Mouse (Mus musculus) heart, embryonic 16.5 days (tissue): ENCODE data around the gene Skp1a. TPM values are rescaled to one million over a fixed set of nuclear protein-coding genes. Genes with fewer than 3 reads are reported as not detected.
"Not testable (repeated sequence)": the region's sequence is repeated elsewhere in the genome, so short reads cannot be mapped to it uniquely, and the experiment has no call there.

Experiments used
- ATAC-seq: fragments of 200-750 bp; cut with Nextera tagmentation; replicated peaks from 2 replicates; pipeline ENCODE4 v1.8.0; 2017; ENCODE audit warnings: moderate number of reproducible peaks; ENCODE audit not compliant: insufficient read depth, low FRiP score; ENCODE audit errors: extremely low read depth
- H3K27ac ChIP-seq: fragments of 300-500 bp; sonication (generic); 2 replicates; pipeline ENCODE4 v1.5.1; 2014; ENCODE audit warnings: mild to moderate bottlenecking, low read length, control low read depth, moderate library complexity
- H3K27me3 ChIP-seq: fragments of 300-500 bp; sonication (generic); 2 replicates; pipeline ENCODE4 v1.6.1; 2014; ENCODE audit warnings: low read length, mixed read lengths; ENCODE audit not compliant: control insufficient read depth, insufficient read depth
- H3K36me3 ChIP-seq: fragments of 300-500 bp; sonication (generic); 2 replicates; pipeline ENCODE4 v1.6.1; 2014; ENCODE audit not compliant: control insufficient read depth, insufficient read depth
- H3K4me1 ChIP-seq: fragments of 300-500 bp; sonication (generic); 2 replicates; pipeline ENCODE4 v1.6.1; 2014; ENCODE audit warnings: low read length, mixed read lengths; ENCODE audit not compliant: control insufficient read depth, insufficient read depth
- H3K4me2 ChIP-seq: fragments of 300-500 bp; sonication (generic); 2 replicates; pipeline ENCODE4 v1.6.1; 2014; ENCODE audit warnings: low read depth, mild to moderate bottlenecking, control low read depth, low read length
- H3K4me3 ChIP-seq: fragments of 300-500 bp; sonication (generic); 2 replicates; pipeline ENCODE4 v1.5.1; 2014; ENCODE audit warnings: mild to moderate bottlenecking, control low read depth, low read length
- H3K9ac ChIP-seq: fragments of 300-500 bp; sonication (generic); 2 replicates; pipeline ENCODE4 v1.6.1; 2014; ENCODE audit warnings: low read length, control low read depth
- H3K9me3 ChIP-seq: fragments of 300-500 bp; sonication (generic); replicated peaks from 2 replicates; pipeline ENCODE4 v1.6.1; 2016; ENCODE audit warnings: low read length; ENCODE audit not compliant: control insufficient read depth
- WGBS: fragments of 180-500 bp; shearing (Covaris S2); extraction: QIAGEN DNeasy Blood & Tissue Kit; methylation state at CpG from one replicate; pipeline ENCODE4 v1.1.7; 2014; 5-methylcytosine and 5-hydroxymethylcytosine counted together
- polyA plus RNA-seq: library from polyadenylated mRNA; unstranded; fragments of >200 nt; fragmentation: Nextera tagmentation; extraction: Ambion mirVana; gene quantifications from 2 replicates; pipeline ENCODE4 v1.2.1, GENCODE M21; 2015

Gene Skp1a
- polyA plus RNA-seq = 476 and 507 TPM in 2 replicates

GRCm38 (mm10) chr11:52231606-52232541 is at the start of gene Skp1a:
TSS of gene Skp1a (plus strand) at chr11:52231995.
- Histone ChIP-seq H3K9me3 (no peaks in the 10 kb centered on the region), H3K4me2 (peak within 1 kb of the TSS; percentile 90), H3K36me3 (peaks cover 3% of the 10 kb centered on the region; the same call in 1 of the 2 replicates), H3K4me3 (peak within 1 kb of the TSS; percentile 85), H3K27ac (peak within 1 kb of the TSS; percentile 98), H3K4me1 (peaks cover 22% of the 10 kb centered on the region), H3K9ac (peak within 1 kb of the TSS; percentile 93), H3K27me3 (no peaks in the 10 kb centered on the region)
- under 1% methylated on average over 87 of the region's 87 CpGs for WGBS
- ATAC-seq = peak; percentile 85

DNA sequence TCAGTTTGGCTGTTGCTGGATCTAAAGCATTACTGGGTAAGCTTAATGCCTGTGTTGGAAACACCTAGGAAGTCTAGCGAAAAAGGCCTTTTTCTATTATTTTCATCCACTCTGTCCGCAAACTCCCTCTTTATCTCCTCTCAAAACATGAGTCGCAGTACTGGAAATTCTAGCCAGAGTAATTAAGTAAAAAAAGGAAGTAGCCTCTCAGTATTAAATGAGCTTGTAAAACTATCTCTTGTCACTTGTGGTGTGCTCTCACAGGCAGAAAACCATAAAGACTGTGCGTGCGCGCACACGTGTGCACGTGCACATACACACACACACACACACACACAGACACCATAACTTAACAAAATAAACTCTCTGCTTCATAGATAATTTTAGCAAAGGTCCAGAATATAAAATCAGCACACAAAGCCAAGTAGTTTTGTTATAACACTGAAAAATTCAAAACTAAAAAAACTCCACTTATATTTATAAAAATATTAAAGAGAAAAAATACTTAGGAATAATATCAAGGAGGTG is 35.2 kb upstream of the Skp1a start:
- H3K27ac ChIP-seq, H3K36me3 ChIP-seq, H3K9ac ChIP-seq, H3K9me3 ChIP-seq, H3K4me1 ChIP-seq, H3K4me3 ChIP-seq, H3K27me3 ChIP-seq, ATAC-seq, H3K4me2 ChIP-seq: not testable (repeated sequence)
- 79% methylated on average over 8 of the region's 8 CpGs for WGBS

GRCm38 (mm10) chr11:52213887-52214286 is 17.9 kb upstream of the Skp1a start, which contains the start of gene Olfr1371:
TSS of gene Olfr1371 (minus strand) at chr11:52213987.
- Histone ChIP-seq H3K27ac (no peak within 1 kb of the TSS), H3K36me3 (no peaks in the 10 kb centered on the region), H3K27me3 (no peaks in the 10 kb centered on the region), H3K9ac (no peak within 1 kb of the TSS), H3K4me2 (no peak within 1 kb of the TSS), H3K4me3 (no peak within 1 kb of the TSS), H3K4me1 (no peaks in the 10 kb centered on the region), H3K9me3 (no peaks in the 10 kb centered on the region)
- no peak for ATAC-seq

DNA sequence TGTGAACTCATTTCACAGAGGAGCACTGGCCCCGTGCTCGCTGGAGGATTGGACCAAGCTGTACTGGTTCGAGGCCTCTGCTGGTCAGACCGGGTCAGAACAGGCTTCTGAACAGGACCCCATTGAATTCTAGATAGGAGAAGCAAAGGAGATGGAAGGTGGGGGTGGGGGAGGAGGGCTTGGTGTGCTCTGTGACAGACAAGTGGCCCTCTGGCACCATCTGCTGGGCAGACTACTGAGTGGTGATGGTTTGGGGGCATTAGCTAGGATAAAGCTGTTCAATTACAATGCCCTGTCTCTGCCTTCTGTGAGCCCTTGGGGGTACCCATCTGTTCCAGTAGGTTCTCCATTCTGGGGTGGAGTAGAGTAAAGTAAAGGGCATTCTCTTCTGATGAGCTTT is 11.5 kb upstream of the Skp1a start:
- no peak overlapping the region for H3K27ac ChIP-seq
- H3K9ac ChIP-seq = no peak overlapping the region
- no peaks in the 10 kb centered on the region for H3K36me3 ChIP-seq
- 0 out of 2 replicates have a peak, but pooled peaks cover 3% of the 10 kb centered on the region for H3K4me1 ChIP-seq
- no peak overlapping the region for H3K4me3 ChIP-seq
- H3K4me2 ChIP-seq = no peak overlapping the region
- peak; percentile 58; the same call in 1 of the 2 replicates for ATAC-seq
- H3K27me3 ChIP-seq = no peaks in the 10 kb centered on the region
- H3K9me3 ChIP-seq = no peaks in the 10 kb centered on the region
- WGBS = 9% methylated on average over 4 of the region's 4 CpGs

- H3K27me3 ChIP-seq, ATAC-seq, H3K27ac ChIP-seq, H3K4me2 ChIP-seq, H3K4me3 ChIP-seq, H3K4me1 ChIP-seq, H3K9me3 ChIP-seq, H3K9ac ChIP-seq, H3K36me3 ChIP-seq: not testable (repeated sequence)
- 77% methylated on average over 6 of the region's 6 CpGs for WGBS
These were observed 9.9 kb upstream of the Skp1a start for GRCm38 (mm10) chr11:52221921-52222320.

DNA sequence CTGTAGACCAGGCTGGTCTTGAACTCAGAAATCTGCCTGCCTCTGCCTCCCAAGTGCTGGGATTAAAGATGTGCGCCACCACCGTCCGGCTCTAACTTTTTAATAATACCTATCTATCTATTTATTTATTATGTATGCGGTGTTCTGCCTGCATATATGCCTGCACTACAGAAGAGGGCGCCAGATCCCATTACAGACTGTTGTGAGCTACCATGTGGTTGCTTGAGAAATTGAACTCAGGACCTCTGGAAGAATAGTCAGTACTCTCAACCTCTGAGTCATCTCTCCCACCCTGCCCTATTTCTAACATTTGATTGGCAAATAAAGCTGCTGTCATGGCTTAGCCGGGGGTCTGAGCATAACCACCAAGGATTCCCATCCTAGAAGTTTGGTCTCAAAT is 8.9 kb upstream of the Skp1a start:
- WGBS = 72% methylated on average over 6 of the region's 6 CpGs
- Histone ChIP-seq H3K4me2 (no peak overlapping the region), H3K27me3 (no peaks in the 10 kb centered on the region), H3K9ac (no peak overlapping the region), H3K9me3 (no peaks in the 10 kb centered on the region), H3K4me3 (no peak overlapping the region), H3K27ac (no peak overlapping the region), H3K4me1 (0 out of 2 replicates have a peak, but pooled peaks cover 3% of the 10 kb centered on the region), H3K36me3 (no peaks in the 10 kb centered on the region)
- no peak for ATAC-seq

DNA sequence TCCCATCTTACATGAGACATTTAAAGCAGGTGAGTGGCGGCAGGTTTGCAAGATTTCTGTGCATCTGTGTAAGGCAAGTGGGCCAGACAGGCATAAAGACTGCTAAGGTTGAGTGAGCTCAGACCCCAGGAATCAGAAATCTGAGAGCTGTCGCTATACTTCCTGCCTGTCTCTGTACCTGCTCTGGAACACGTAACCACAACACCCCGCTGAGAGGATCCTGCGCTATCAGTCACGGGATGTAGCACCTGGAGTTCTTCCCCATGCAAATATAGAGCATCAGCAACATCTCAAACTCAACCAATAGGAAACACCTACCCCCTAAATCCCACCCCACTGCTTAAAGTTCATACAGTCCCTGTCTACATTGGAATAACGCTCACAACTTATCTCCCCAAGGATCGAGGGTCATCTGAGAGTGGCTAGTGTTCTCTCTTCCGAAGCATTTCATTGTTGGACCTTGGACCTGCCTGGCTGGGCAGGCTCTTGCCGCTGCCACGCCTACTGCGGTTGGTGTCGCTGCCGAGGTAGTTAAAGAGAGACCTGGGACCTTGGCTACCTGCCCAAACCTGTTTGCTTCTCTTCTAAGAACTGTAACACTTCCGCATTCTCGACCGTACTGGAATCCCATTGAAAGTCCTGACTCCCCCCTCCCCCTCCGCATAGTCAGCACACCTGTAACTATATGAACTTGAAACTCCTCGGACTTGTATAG is 7.7 kb upstream of the Skp1a start:
- Histone ChIP-seq H3K36me3 (no peaks in the 10 kb centered on the region), H3K27ac (no peak overlapping the region), H3K27me3 (no peaks in the 10 kb centered on the region), H3K9ac (peak overlapping the region; percentile 38; the same call in 1 of the 2 replicates), H3K4me1 (0 out of 2 replicates have a peak, but pooled peaks cover 3% of the 10 kb centered on the region), H3K4me3 (peak overlapping the region; percentile 36), H3K4me2 (peak overlapping the region; percentile 69), H3K9me3 (no peaks in the 10 kb centered on the region)
- WGBS = 7% methylated on average over 19 of the region's 19 CpGs
- no peak for ATAC-seq

GRCm38 (mm10) chr11:52225986-52226599 is 5.7 kb upstream of the Skp1a start:
- Histone ChIP-seq H3K9me3 (no peaks in the 10 kb centered on the region), H3K36me3 (no peaks in the 10 kb centered on the region), H3K9ac (no peak overlapping the region), H3K27me3 (no peaks in the 10 kb centered on the region), H3K4me3 (no peak overlapping the region), H3K4me1 (peaks cover 6% of the 10 kb centered on the region; the same call in 1 of the 2 replicates), H3K27ac (no peak overlapping the region), H3K4me2 (no peak overlapping the region)
- 51% methylated on average over 3 of the region's 3 CpGs for WGBS
- ATAC-seq = no peak
